In genomic region chr14:30548965-30549776, GRCm38 (mm10) we compare ENCODE assay signal across 8 mouse cellular contexts. TPM values are rescaled to one million over a fixed set of nuclear protein-coding genes. Genes with fewer than 3 reads are reported as not detected.
DNase-seq lines count a peak whose midpoint lies in the region; ATAC-seq and TF ChIP-seq lines count a peak whose summit lies in the region.

No protein-coding gene starts in this region.

- under 1% methylated on average over 69 of the region's 69 CpGs for WGBS in heart, embryonic 15.5 days
- under 1% methylated on average over 69 of the region's 69 CpGs for WGBS in liver, embryonic 14.5 days (ENCODE audit: insufficient replicate concordance)
- under 1% methylated on average over 62 of the region's 69 CpGs for WGBS in neural tube, embryonic 11.5 days
- WGBS in stomach, postnatal 0 days, result under 1% methylated on average over 69 of the region's 69 CpGs

- ATAC-seq in heart, embryonic 15.5 days (replicated peaks; ENCODE audit: insufficient number of reproducible peaks, insufficient read depth, low FRiP score, low read depth), result peak; percentile 92
- peak; percentile 95 for ATAC-seq in liver, embryonic 14.5 days (ENCODE audit: insufficient read depth)
- peak; percentile 92 for ATAC-seq in neural tube, embryonic 11.5 days (ENCODE audit: insufficient read depth, low FRiP score, low TSS enrichment)
- ATAC-seq in stomach, postnatal 0 days (ENCODE audit: low FRiP score, low TSS enrichment), result peak; percentile 93

- H3K9ac ChIP-seq in heart, embryonic 15.5 days, result peak overlapping the region; percentile 78
- peak overlapping the region; percentile 91 for H3K9ac ChIP-seq in liver, embryonic 14.5 days (replicated peaks)
- H3K9ac ChIP-seq in neural tube, embryonic 11.5 days (ENCODE audit: low read length), result peak overlapping the region; percentile 90
- peak overlapping the region; percentile 90 for H3K9ac ChIP-seq in stomach, postnatal 0 days (ENCODE audit: low read length)

- no peaks in the 10 kb centered on the region for H3K9me3 ChIP-seq in heart, embryonic 15.5 days (replicated peaks)
- no peaks in the 10 kb centered on the region for H3K9me3 ChIP-seq in liver, embryonic 14.5 days (ENCODE audit: control insufficient read depth, low read length)
- no peaks in the 10 kb centered on the region for H3K9me3 ChIP-seq in neural tube, embryonic 11.5 days (ENCODE audit: control insufficient read depth, low read length)
- no peaks in the 10 kb centered on the region for H3K9me3 ChIP-seq in stomach, postnatal 0 days (ENCODE audit: control insufficient read depth, low read length)

- no peak; the same call in none of the 2 replicates for TF ChIP-seq EP300 in liver, embryonic 14.5 days (IDR thresholded peaks at IDR 0.05; ENCODE audit: low read depth)
- no peak for TF ChIP-seq EP300 in stomach, postnatal 0 days (optimal IDR thresholded peaks at IDR 0.05)

- peak overlapping the region; percentile 90 for H3K27ac ChIP-seq in brown adipose tissue, adult 24 weeks (replicated peaks; ENCODE audit: low read depth, low read length)
- H3K27ac ChIP-seq in heart, embryonic 15.5 days, result peak overlapping the region; percentile 90
- peak overlapping the region; percentile 89 for H3K27ac ChIP-seq in liver, embryonic 14.5 days
- H3K27ac ChIP-seq in neural tube, embryonic 11.5 days (ENCODE audit: low read depth, low read length), result peak overlapping the region; percentile 89
- peak overlapping the region; percentile 97 for H3K27ac ChIP-seq in stomach, postnatal 0 days (replicated peaks)

- no peak for TF ChIP-seq CTCF in liver, embryonic 14.5 days (IDR thresholded peaks at IDR 0.05; ENCODE audit: low read depth)
- TF ChIP-seq CTCF in stomach, postnatal 0 days (IDR thresholded peaks at IDR 0.05; ENCODE audit: low read depth), result no peak

- H3K27me3 ChIP-seq in heart, embryonic 15.5 days, result no peaks in the 10 kb centered on the region
- H3K27me3 ChIP-seq in liver, embryonic 14.5 days (ENCODE audit: control insufficient read depth, insufficient read depth, low read length), result no peaks in the 10 kb centered on the region
- H3K27me3 ChIP-seq in neural tube, embryonic 11.5 days (ENCODE audit: control insufficient read depth, insufficient read depth, low read length), result no peaks in the 10 kb centered on the region
- H3K27me3 ChIP-seq in stomach, postnatal 0 days (ENCODE audit: control insufficient read depth, insufficient read depth, low read length), result no peaks in the 10 kb centered on the region

- peaks cover 12% of the 10 kb centered on the region for H3K4me1 ChIP-seq in brown adipose tissue, adult 24 weeks (ENCODE audit: control insufficient read depth, insufficient read depth, insufficient read length, low read length)
- H3K4me1 ChIP-seq in heart, embryonic 15.5 days (replicated peaks), result peaks cover 42% of the 10 kb centered on the region
- peaks cover 31% of the 10 kb centered on the region in 2 experiments for H3K4me1 ChIP-seq in liver, embryonic 14.5 days (replicated peaks; ENCODE audit: control insufficient read depth in 2 of 2, insufficient read depth in 2 of 2, low read length in 1 of 2)
- peaks cover 29% of the 10 kb centered on the region for H3K4me1 ChIP-seq in neural tube, embryonic 11.5 days (ENCODE audit: control insufficient read depth, insufficient read depth, low read length)
- H3K4me1 ChIP-seq in stomach, postnatal 0 days (replicated peaks; ENCODE audit: control insufficient read depth, insufficient read depth), result no peaks in the 10 kb centered on the region; the same call in 1 of the 2 replicates

- peak overlapping the region; percentile 87 for H3K4me2 ChIP-seq in heart, embryonic 15.5 days
- H3K4me2 ChIP-seq in liver, embryonic 14.5 days (ENCODE audit: low read depth), result peak overlapping the region; percentile 100
- peak overlapping the region; percentile 91 for H3K4me2 ChIP-seq in neural tube, embryonic 11.5 days (ENCODE audit: low read depth)
- peak overlapping the region; percentile 88 for H3K4me2 ChIP-seq in stomach, postnatal 0 days (replicated peaks; ENCODE audit: low read depth)

- no peaks in the 10 kb centered on the region for H3K36me3 ChIP-seq in heart, embryonic 15.5 days
- no peaks in the 10 kb centered on the region; the same call in 1 of the 2 replicates for H3K36me3 ChIP-seq in liver, embryonic 14.5 days (replicated peaks; ENCODE audit: control insufficient read depth, insufficient read depth, low read depth)
- H3K36me3 ChIP-seq in neural tube, embryonic 11.5 days (ENCODE audit: control insufficient read depth, insufficient read depth, low read length), result no peaks in the 10 kb centered on the region; the same call in 1 of the 2 replicates
- no peaks in the 10 kb centered on the region for H3K36me3 ChIP-seq in stomach, postnatal 0 days (ENCODE audit: control insufficient read depth, insufficient read depth, low read length)

- peak; percentile 93 for DNase-seq in CD4-positive, CD25-positive, alpha-beta regulatory T cell, adult 2 months (ENCODE audit: low read depth, low spot score)
- DNase-seq in fibroblast of lung, adult 2 months (ENCODE audit: low read depth), result peak; percentile 76
- peak; percentile 99 for DNase-seq in kidney, postnatal 25 days
- peak; percentile 85 to 89 (median 87) for DNase-seq in liver, embryonic 14.5 days (ENCODE audit: low read depth in 3 of 3, low spot score in 3 of 3)
- peak; percentile 98 for DNase-seq in neural tube, embryonic 11.5 days (ENCODE audit: low spot score)
- peak; percentile 97 for DNase-seq in stomach, postnatal 0 days (ENCODE audit: low spot score)

- H3K4me3 ChIP-seq in brown adipose tissue, adult 24 weeks (ENCODE audit: insufficient read depth, low read depth, low read length), result peak overlapping the region; percentile 80
- peak overlapping the region; percentile 77 for H3K4me3 ChIP-seq in heart, embryonic 15.5 days
- H3K4me3 ChIP-seq in liver, embryonic 14.5 days (ENCODE audit: insufficient read depth in 1 of 2, low read depth in 2 of 2, low read length in 2 of 2), result peak overlapping the region; percentile 67 to 95
- peak overlapping the region; percentile 75 for H3K4me3 ChIP-seq in neural tube, embryonic 11.5 days (ENCODE audit: low read depth, low read length)
- H3K4me3 ChIP-seq in stomach, postnatal 0 days (ENCODE audit: low read depth, low read length), result peak overlapping the region; percentile 78

RNA-seq across cellular contexts. Expression of gene Tkt, which starts 1.0 kb away (rescaled TPM):
- 6,666 and 7,122 TPM in 2 replicates for polyA plus RNA-seq in brown adipose tissue, adult 24 weeks (2012; ENCODE audit: insufficient read depth, insufficient read length, missing spikeins)
- polyA plus RNA-seq in heart, embryonic 15.5 days (2015; fragmentation: Nextera tagmentation; extraction: Ambion mirVana), result 65.8 and 112 TPM in 2 replicates
- polyA plus RNA-seq in liver, embryonic 14.5 days (2012; rRNA removed), result 132 and 153 TPM in 2 replicates
- polyA plus RNA-seq in liver, embryonic 14.5 days (2014; fragmentation: Nextera tagmentation; extraction: Ambion mirVana), result 86.7 and 98.4 TPM in 2 replicates
- 128 and 158 TPM in 2 replicates for polyA plus RNA-seq in neural tube, embryonic 11.5 days (2014; fragmentation: Nextera tagmentation; extraction: Ambion mirVana)
- polyA plus RNA-seq in stomach, postnatal 0 days (2015; fragmentation: Nextera tagmentation; extraction: Ambion mirVana), result 200 and 202 TPM in 2 replicates

RNA-seq across cellular contexts. Expression of gene Cacna1d, which starts 57.9 kb away (rescaled TPM):
- polyA plus RNA-seq in brown adipose tissue, adult 24 weeks (2012; ENCODE audit: insufficient read depth, insufficient read length, missing spikeins), result not detected in 2 replicates
- polyA plus RNA-seq in heart, embryonic 15.5 days (2015; fragmentation: Nextera tagmentation; extraction: Ambion mirVana), result 5.3 and 7.2 TPM in 2 replicates
- polyA plus RNA-seq in liver, embryonic 14.5 days (2012; rRNA removed), result 0.15 and 0.17 TPM in 2 replicates
- polyA plus RNA-seq in liver, embryonic 14.5 days (2014; fragmentation: Nextera tagmentation; extraction: Ambion mirVana), result 0.17 TPM in 1 of 2 replicates, not detected in the other
- polyA plus RNA-seq in neural tube, embryonic 11.5 days (2014; fragmentation: Nextera tagmentation; extraction: Ambion mirVana), result 0.96 and 1.4 TPM in 2 replicates
- 2.2 TPM in 2 replicates for polyA plus RNA-seq in stomach, postnatal 0 days (2015; fragmentation: Nextera tagmentation; extraction: Ambion mirVana)

Comparison
In these comparisons a context has a peak if more than half of its experiments do, and no peak if none do; other contexts are left out.
1. Peak in every context shown above with its lines: DNase-seq, ATAC-seq, H3K4me3 ChIP-seq and H3K27ac ChIP-seq.
2. RNA of gene Tkt, which starts 1.0 kb away (polyA plus RNA-seq): 6,666 to 7,122 TPM in brown adipose tissue, adult 24 weeks; 200 to 202 TPM in stomach, postnatal 0 days, 128 to 158 TPM in neural tube, embryonic 11.5 days, 86.7 to 153 TPM in liver, embryonic 14.5 days and 65.8 to 112 TPM in heart, embryonic 15.5 days; every median in the first group is over 10 times any median in the second.